Mouse (Mus musculus) naive thymus-derived CD4-positive, alpha-beta T cell, adult 2 months (primary cell): ENCODE measurements around the gene Rnf224.
A peak's percentile ranks its signal among the peaks of the same experiment; 100 is the strongest.

ENCODE experiments used
- DNase-seq: peaks from one replicate; pipeline ENCODE4 v3.0.0-alpha.2; 2011; ENCODE audit warnings: low read depth

Gene Rnf224

GRCm38 (mm10) chr2:25194486-25195171, 42.0 kb downstream of the Rnf224 start:
- DNase-seq = peak; percentile 57

- DNase-seq = no peak
Measured at GRCm38 (mm10) chr2:25194006-25194405, 42.6 kb downstream of the Rnf224 start.

GRCm38 (mm10) chr2:25193330-25193770, 43.2 kb downstream of the Rnf224 start:
- peak; percentile 92 for DNase-seq

GRCm38 (mm10) chr2:25187841-25188240, 48.7 kb downstream of the Rnf224 start:
- no peak for DNase-seq

GRCm38 (mm10) chr2:25186575-25186930, 50.0 kb downstream of the Rnf224 start:
- no peak for DNase-seq

- peak; percentile 66 for DNase-seq
Measured at GRCm38 (mm10) chr2:25185625-25186574, 50.7 kb downstream of the Rnf224 start.

GRCm38 (mm10) chr2:25184496-25184895, 52.1 kb downstream of the Rnf224 start:
- DNase-seq = no peak
